16 mouse cellular contexts compared by ENCODE assay signal in the genomic region with DNA sequence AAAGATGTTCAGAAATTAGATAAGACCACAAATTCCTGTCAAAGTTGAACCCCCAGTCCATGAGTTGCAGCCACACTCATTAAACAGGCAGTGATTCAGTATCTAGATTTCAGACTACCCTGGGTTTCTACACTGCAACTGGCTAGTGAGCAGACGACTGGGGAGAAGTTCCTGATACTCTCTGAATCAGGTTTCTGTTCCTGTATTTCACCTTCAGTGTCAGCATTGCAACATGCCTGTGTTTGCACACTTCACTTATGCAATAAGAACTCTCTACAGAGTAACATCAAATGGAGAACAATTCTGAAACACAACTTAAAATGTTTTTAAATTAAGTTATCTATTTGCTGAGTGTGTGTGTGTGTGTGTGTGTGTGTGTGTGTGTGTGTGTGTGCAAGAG. TPM values are rescaled to one million over a fixed set of nuclear protein-coding genes. Genes with fewer than 3 reads are reported as not detected.
A peak's percentile ranks its signal among the peaks of the same experiment; 100 is the strongest.
DNase-seq lines count a peak whose midpoint lies in the region; ATAC-seq and TF ChIP-seq lines count a peak whose summit lies in the region.
"Had no signal": no experiment of that assay in that cellular context is flagged by ENCODE, and none has a peak within 500 bp of the region (broad histone marks: within the 10 kb centered on the region; RNA-seq: fewer than 3 reads in every experiment).

No protein-coding gene starts in this region.

- no peaks in the 10 kb centered on the region for H3K27me3 ChIP-seq in CH12.LX (replicated peaks)
- H3K27me3 ChIP-seq: embryonic facial prominence, embryonic 13.5 days; midbrain, embryonic 12.5 days; neural tube, embryonic 13.5 days had no signal

- in situ Hi-C loops in CH12.LX (cut with MboI; ENCODE audit: low pct_ligation_motif_present, low pct_unique_long_range_greater_than_20kb, low sequenced_read_pairs): no loop called here

- TF ChIP-seq RAD21 in CH12.LX (IDR thresholded peaks at IDR 0.05; ENCODE audit: low read depth, low read length): no peak

- no peak overlapping the region; the same call in 1 of the 2 replicates for H3K27ac ChIP-seq in CH12.LX (ENCODE audit: insufficient read depth, low read depth)
- H3K27ac ChIP-seq: embryonic facial prominence, embryonic 13.5 days; midbrain, embryonic 12.5 days; neural tube, embryonic 13.5 days had no signal

- dilution Hi-C loops in CH12.LX (cut with MboI; ENCODE audit: extremely low pct_ligation_motif_present, extremely low pct_unique_long_range_greater_than_20kb, low sequenced_read_pairs): no loop called here

- peak; percentile 18 for DNase-seq in layer of hippocampus, adult 9-10 months (ENCODE audit: low spot score)
- DNase-seq in layer of hippocampus, postnatal 10 days (ENCODE audit: low spot score in 2 of 2): no peak
- peak; percentile 57 for DNase-seq in CH12.LX (ENCODE audit: extremely low read depth)
- no peak for DNase-seq in ovary, postnatal 36 days (ENCODE audit: low spot score)
- no peak for DNase-seq in thymus, postnatal 25 days
- no peak for DNase-seq in gastrocnemius, adult 18-20 months (ENCODE audit: low spot score)
- DNase-seq: cerebellum, postnatal 14 days; heart, postnatal 4 days; kidney, adult 18-20 months; thymus, postnatal 4 days had no signal

- TF ChIP-seq POLR2A in CH12.LX (IDR thresholded peaks at IDR 0.05; ENCODE audit: low read depth, low read length): no peak

- TF ChIP-seq EP300 in CH12.LX (IDR thresholded peaks at IDR 0.05; ENCODE audit: low read length): peak; percentile 73

- no peaks in the 10 kb centered on the region for H3K9me3 ChIP-seq in CH12.LX (replicated peaks; ENCODE audit: low read length)
- H3K9me3 ChIP-seq: embryonic facial prominence, embryonic 13.5 days; midbrain, embryonic 12.5 days; neural tube, embryonic 13.5 days had no signal

- H3K36me3 ChIP-seq in CH12.LX (replicated peaks in 1 of 2; ENCODE audit: control insufficient read depth in 1 of 2, insufficient read depth in 1 of 2, low read length in 1 of 2): peaks cover 16 to 67% of the 10 kb centered on the region in 2 experiments
- H3K36me3 ChIP-seq: embryonic facial prominence, embryonic 13.5 days; midbrain, embryonic 12.5 days; neural tube, embryonic 13.5 days had no signal

- no peaks in the 10 kb centered on the region for H3K79me2 ChIP-seq in CH12.LX (replicated peaks; ENCODE audit: control insufficient read depth, extremely low read depth, insufficient read depth, poor library complexity, severe bottlenecking)

- peak overlapping the region; percentile 51; the same call in 1 of the 2 replicates for H3K9ac ChIP-seq in CH12.LX (ENCODE audit: insufficient read depth, low read depth)
- H3K9ac ChIP-seq: embryonic facial prominence, embryonic 13.5 days; midbrain, embryonic 12.5 days; neural tube, embryonic 13.5 days had no signal

- peak; percentile 42 to 82; a peak in 1 of 4 replicates for ATAC-seq in hematopoietic stem cell, adult 5-6 weeks (replicated peaks in 1 of 2; ENCODE audit: insufficient read depth in 1 of 2, low FRiP score in 2 of 2, low TSS enrichment in 1 of 2, low read depth in 1 of 2, poor library complexity in 2 of 2, severe bottlenecking in 2 of 2)
- peak; percentile 96 for ATAC-seq in monocyte, adult 5-6 weeks (replicated peaks; ENCODE audit: insufficient number of reproducible peaks, low FRiP score, low TSS enrichment, poor library complexity, severe bottlenecking)
- ATAC-seq: forebrain, embryonic 14.5 days had no signal

- H3K4me1 ChIP-seq in CH12.LX (ENCODE audit: control insufficient read depth in 1 of 2, insufficient read depth in 2 of 2): peaks cover 6 to 14% of the 10 kb centered on the region in 2 experiments; a peak in 2 of 4 replicates
- H3K4me1 ChIP-seq: embryonic facial prominence, embryonic 13.5 days; midbrain, embryonic 12.5 days; neural tube, embryonic 13.5 days had no signal

- H3K4me3 ChIP-seq in CH12.LX (replicated peaks in 1 of 3; ENCODE audit: low read depth in 2 of 3, low read length in 2 of 3, poor library complexity in 1 of 3): no peak overlapping the region
- H3K4me3 ChIP-seq: embryonic facial prominence, embryonic 13.5 days; midbrain, embryonic 12.5 days; neural tube, embryonic 13.5 days had no signal

- H3K4me2 ChIP-seq in CH12.LX (ENCODE audit: insufficient read depth, low read depth, poor library complexity, severe bottlenecking): no peak overlapping the region
- H3K4me2 ChIP-seq: embryonic facial prominence, embryonic 13.5 days; midbrain, embryonic 12.5 days; neural tube, embryonic 13.5 days had no signal

- no peak for TF ChIP-seq CTCF in CH12.LX (conservative IDR thresholded peaks at IDR 0.05 in 1 of 2, IDR thresholded peaks at IDR 0.05 in 1 of 2; ENCODE audit: low read depth in 2 of 2, low read length in 2 of 2)

TF ChIP-seq in CH12.LX, 34 proteins besides CTCF, POLR2A, EP300 and RAD21:
- TF ChIP-seq ZC3H11A (IDR thresholded peaks at IDR 0.05; ENCODE audit: low read depth, low read length) (no peak), GABPA (IDR thresholded peaks at IDR 0.05; ENCODE audit: insufficient replicate concordance, low read depth, low read length) (no peak), ELF1 (IDR thresholded peaks at IDR 0.05; ENCODE audit: low read depth, low read length) (peak; percentile 33; the same call in 1 of the 2 replicates), TBP (conservative IDR thresholded peaks at IDR 0.05; ENCODE audit: low read depth, low read length) (no peak), IRF4 (IDR thresholded peaks at IDR 0.05; ENCODE audit: low read depth, low read length) (peak; percentile 86)

RNA-seq across cellular contexts. Expression of a gene that starts 28.0 kb away (rescaled TPM):
- total RNA-seq in layer of hippocampus, postnatal 10 days (2021): 10 to 100 TPM; 39.3 to 45.0 TPM
- 31.2 and 36.7 TPM in 2 replicates for total RNA-seq in CH12.LX (2012; rRNA removed)
- total RNA-seq in CH12.LX (2014; rRNA removed): 27.7 and 35.0 TPM in 2 replicates
- 122 and 141 TPM in 2 replicates for polyA plus RNA-seq in CH12.LX (2012; ENCODE audit: insufficient read length, low read depth)
- 39.0 and 54.3 TPM in 2 replicates for total RNA-seq in hematopoietic stem cell, adult 5-6 weeks (2017)
- total RNA-seq in monocyte, adult 5-6 weeks (2017): 31.8 to 46.9 TPM (median 41.1 TPM) in 3 replicates
- 10 to 100 TPM; 13.4 to 14.6 TPM for total RNA-seq in gastrocnemius, adult 18-20 months (2021)

RNA-seq across cellular contexts. Expression of a gene that starts 44.8 kb away (rescaled TPM):
- 10 to 100 TPM; 49.2 to 63.3 TPM for total RNA-seq in layer of hippocampus, postnatal 10 days (2021)
- total RNA-seq in CH12.LX (2012; rRNA removed): 16.7 and 20.5 TPM in 2 replicates
- 10.9 and 11.6 TPM in 2 replicates for total RNA-seq in CH12.LX (2014; rRNA removed)
- 12.5 and 13.7 TPM in 2 replicates for polyA plus RNA-seq in CH12.LX (2012; ENCODE audit: insufficient read length, low read depth)
- 73.1 and 77.2 TPM in 2 replicates for total RNA-seq in hematopoietic stem cell, adult 5-6 weeks (2017)
- total RNA-seq in monocyte, adult 5-6 weeks (2017): 2.4 TPM in 1 of 3 replicates, not detected in the others
- 1 to 10 TPM; 7.9 to 8.7 TPM for total RNA-seq in gastrocnemius, adult 18-20 months (2021)

RNA-seq across cellular contexts. Expression of a gene that starts 48.8 kb away (rescaled TPM):
- 10 to 100 TPM; 33.4 to 35.3 TPM for total RNA-seq in layer of hippocampus, postnatal 10 days (2021)
- total RNA-seq in CH12.LX (2012; rRNA removed) (20.0 and 23.7 TPM in 2 replicates), CH12.LX (2014; rRNA removed) (24.2 and 24.7 TPM in 2 replicates)
- 22.0 and 22.9 TPM in 2 replicates for polyA plus RNA-seq in CH12.LX (2012; ENCODE audit: insufficient read length, low read depth)
- total RNA-seq in hematopoietic stem cell, adult 5-6 weeks (2017): 60.0 and 61.8 TPM in 2 replicates
- total RNA-seq in monocyte, adult 5-6 weeks (2017): 51.2 to 111 TPM (median 57.1 TPM) in 3 replicates
- 10 to 100 TPM; 14.3 to 15.3 TPM for total RNA-seq in gastrocnemius, adult 18-20 months (2021)

RNA-seq across cellular contexts. Expression of a gene that starts 49.2 kb away (rescaled TPM):
- under 1 TPM; 0.34 to 0.45 TPM for total RNA-seq in layer of hippocampus, postnatal 10 days (2021)
- total RNA-seq in CH12.LX (2012; rRNA removed) (10.8 and 12.8 TPM in 2 replicates), CH12.LX (2014; rRNA removed) (13.3 and 14.4 TPM in 2 replicates)
- 12.6 TPM in 2 replicates for polyA plus RNA-seq in CH12.LX (2012; ENCODE audit: insufficient read length, low read depth)
- 11.8 and 13.9 TPM in 2 replicates for total RNA-seq in hematopoietic stem cell, adult 5-6 weeks (2017)
- total RNA-seq in monocyte, adult 5-6 weeks (2017): 90.1 to 116 TPM (median 91.1 TPM) in 3 replicates
- total RNA-seq in gastrocnemius, adult 18-20 months (2021): under 1 TPM; 0.14 TPM

Comparison
In these comparisons a context has a peak if more than half of its experiments do, and no peak if none do; other contexts are left out.
1. DNase-seq: peak in layer of hippocampus, adult 9-10 months (single experiment) and CH12.LX (single experiment); none in layer of hippocampus, postnatal 10 days (0 of 2), ovary, postnatal 36 days (single experiment), thymus, postnatal 25 days (single experiment) and gastrocnemius, adult 18-20 months (single experiment).